Mouse (Mus musculus): Measurements from ENCODE around the gene Hnrnpab.

DNA sequence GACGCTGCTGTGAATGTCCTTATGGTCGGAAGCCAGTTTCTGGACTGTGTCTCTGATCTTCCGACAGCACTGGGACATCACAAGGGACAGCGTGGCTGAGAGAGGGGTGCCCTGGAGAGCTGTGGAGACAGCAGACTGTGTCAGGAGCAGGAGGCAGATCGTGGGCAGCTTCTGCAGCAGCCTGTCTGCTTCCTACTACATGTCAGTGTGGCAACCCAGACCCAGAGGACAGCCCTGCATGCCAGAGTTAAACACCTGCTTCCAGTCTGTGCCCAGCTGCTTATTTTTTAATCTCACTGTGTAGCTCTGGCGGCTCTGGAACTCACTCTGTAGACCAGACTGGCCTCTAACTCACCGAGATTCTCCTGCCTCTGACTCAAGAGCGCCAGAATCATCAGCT, 21.3 kb upstream of the Hnrnpab start:
- TF ChIP-seq CTCF (IDR thresholded peaks at IDR 0.05; ENCODE audit: low read depth, low read length) (no peak), POLR2A (IDR thresholded peaks at IDR 0.05; ENCODE audit: insufficient read depth, low read length) (no peak)
